Mouse (Mus musculus) heart, embryonic 14.5 days (tissue): Measurements from ENCODE around the gene C3. TPM values are rescaled to one million over a fixed set of nuclear protein-coding genes. Genes with fewer than 3 reads are reported as not detected.
A peak's percentile ranks its signal among the peaks of the same experiment; 100 is the strongest.

Experiments
- ATAC-seq: fragments of 200-750 bp; cut with Nextera tagmentation; 2 replicates; pipeline ENCODE4 v1.8.0; 2017; ENCODE audit warnings: low read depth, moderate TSS enrichment; ENCODE audit not compliant: insufficient number of reproducible peaks, insufficient read depth, low FRiP score
- H3K27ac ChIP-seq, 2 experiments: fragments of 200-500 bp in 1 of 2; fragments of 300-500 bp in 1 of 2; sonication (generic) in 1 of 2; replicated peaks in 1 of 2; 2 replicates each; pipeline ENCODE4 v1.5.1; 2012 to 2014; ENCODE audit warnings: low read depth in 2 of 2, low read length in 2 of 2, control low read depth in 1 of 2, mild to moderate bottlenecking in 1 of 2, mixed read lengths in 1 of 2; ENCODE audit not compliant: control insufficient read depth in 1 of 2, insufficient read depth in 1 of 2
- H3K27me3 ChIP-seq: fragments of 300-500 bp; sonication (generic); 2 replicates; pipeline ENCODE4 v1.6.1; 2014; ENCODE audit warnings: mild to moderate bottlenecking, low read length, control low read depth; ENCODE audit not compliant: control insufficient read depth, insufficient read depth
- H3K36me3 ChIP-seq: fragments of 300-500 bp; sonication (generic); 2 replicates; pipeline ENCODE4 v1.6.1; 2014; ENCODE audit warnings: mild to moderate bottlenecking, control low read depth, low read length, mixed read lengths; ENCODE audit not compliant: control insufficient read depth, insufficient read depth
- H3K4me1 ChIP-seq, 2 experiments: fragments of 200-500 bp in 1 of 2; fragments of 300-500 bp in 1 of 2; sonication (generic) in 1 of 2; 2 replicates each; pipeline ENCODE4 v1.6.1; 2012 to 2014; ENCODE audit warnings: low read length in 2 of 2, control low read depth in 1 of 2, mixed read lengths in 1 of 2; ENCODE audit not compliant: control insufficient read depth in 2 of 2, insufficient read depth in 2 of 2
- H3K4me2 ChIP-seq: fragments of 300-500 bp; sonication (generic); 2 replicates; pipeline ENCODE4 v1.6.1; 2014; ENCODE audit warnings: mild to moderate bottlenecking, low read length
- H3K4me3 ChIP-seq, 2 experiments: fragments of 200-500 bp in 1 of 2; fragments of 300-500 bp in 1 of 2; sonication (generic) in 1 of 2; 2 replicates each; pipeline ENCODE4 v1.5.1; 2012 to 2014; ENCODE audit warnings: low read length in 2 of 2, mild to moderate bottlenecking in 2 of 2, control low read depth in 1 of 2, low read depth in 1 of 2, moderate library complexity in 1 of 2; ENCODE audit not compliant: control insufficient read depth in 1 of 2, insufficient read depth in 1 of 2
- H3K9ac ChIP-seq: fragments of 300-500 bp; sonication (generic); 2 replicates; pipeline ENCODE4 v1.6.1; 2014; ENCODE audit warnings: mild to moderate bottlenecking, low read length
- H3K9me3 ChIP-seq: fragments of 300-500 bp; sonication (generic); 2 replicates; pipeline ENCODE4 v1.6.1; 2016; ENCODE audit warnings: low read length, control low read depth; ENCODE audit not compliant: control insufficient read depth
- WGBS: fragments of 180-500 bp; shearing (Covaris S2); extraction: QIAGEN DNeasy Blood & Tissue Kit; methylation state at CpG from one replicate; pipeline ENCODE4 v1.1.7; 2014; 5-methylcytosine and 5-hydroxymethylcytosine counted together
- polyA plus RNA-seq: library from polyadenylated mRNA; unstranded; fragments of >200 nt; fragmentation: Nextera tagmentation; extraction: Ambion mirVana; gene quantifications from 2 replicates; pipeline ENCODE4 v1.2.1, GENCODE M21; 2014

Gene C3
- polyA plus RNA-seq: 0.74 and 1.00 TPM in 2 replicates

DNA sequence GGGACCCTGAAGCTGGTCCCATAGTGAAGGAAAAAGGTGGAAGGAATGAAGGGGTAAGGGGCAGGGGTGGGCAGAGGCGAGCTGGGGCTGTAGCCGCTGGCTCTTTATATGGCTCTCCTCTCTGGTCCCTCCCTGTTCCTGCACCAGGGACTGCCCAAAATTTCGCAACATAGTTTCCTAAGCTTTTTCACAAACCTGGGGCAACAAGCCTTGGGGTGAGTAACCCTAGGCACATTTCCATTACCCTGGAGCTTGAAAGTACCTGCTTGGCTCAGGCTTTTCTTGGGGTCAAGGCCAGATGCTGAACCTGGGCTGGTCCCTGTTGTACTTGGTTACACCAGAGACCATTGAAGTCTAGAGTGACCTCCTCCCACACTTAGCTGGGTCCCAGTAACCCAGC lies at the start of gene C3:
C3 (minus strand) TSS at position 123 of the 400 bp plus-strand sequence.
- H3K36me3 ChIP-seq: no peaks in the 10 kb centered on the region
- no peak within 1 kb of the TSS for H3K4me3 ChIP-seq
- H3K4me2 ChIP-seq: no peak within 1 kb of the TSS
- peaks cover 22% of the 10 kb centered on the region for H3K27me3 ChIP-seq
- no peak for ATAC-seq
- no peak within 1 kb of the TSS for H3K9ac ChIP-seq
- WGBS: 82% methylated on average over 3 of the region's 3 CpGs
- H3K27ac ChIP-seq: no peak within 1 kb of the TSS
- H3K4me1 ChIP-seq: no peaks in the 10 kb centered on the region; a peak in 1 of 4 replicates
- H3K9me3 ChIP-seq: no peaks in the 10 kb centered on the region

- H3K4me2 ChIP-seq: peak overlapping the region; percentile 87
- peak overlapping the region in 1 of 2 experiments; percentile 10; a peak in 2 of 4 replicates for H3K27ac ChIP-seq
- H3K4me1 ChIP-seq: peaks cover 13 to 16% of the 10 kb centered on the region in 2 experiments
- no peak; the same call in 1 of the 2 replicates for ATAC-seq
- peak overlapping the region; percentile 42 to 69 for H3K4me3 ChIP-seq
- peak overlapping the region; percentile 56 for H3K9ac ChIP-seq
- WGBS: under 1% methylated on average over 20 of the region's 20 CpGs
- peaks cover 10% of the 10 kb centered on the region; the same call in 1 of the 2 replicates for H3K27me3 ChIP-seq
- no peaks in the 10 kb centered on the region for H3K9me3 ChIP-seq
- no peaks in the 10 kb centered on the region for H3K36me3 ChIP-seq
Measured at GRCm38 (mm10) chr17:57276634-57277121, 48.7 kb upstream of the C3 start.

GRCm38 (mm10) chr17:57275997-57276351 lies 48.0 kb upstream of the C3 start:
- H3K9ac ChIP-seq: peak overlapping the region; percentile 56
- H3K27ac ChIP-seq: no peak overlapping the region

GRCm38 (mm10) chr17:57275111-57275996 lies 47.4 kb upstream of the C3 start:
- Histone ChIP-seq H3K4me2 (peak overlapping the region; percentile 87), H3K27me3 (peaks cover 10% of the 10 kb centered on the region; the same call in 1 of the 2 replicates), H3K27ac (no peak overlapping the region; a peak in 1 of 4 replicates), H3K4me1 (peaks cover 13 to 16% of the 10 kb centered on the region in 2 experiments), H3K36me3 (no peaks in the 10 kb centered on the region), H3K9me3 (no peaks in the 10 kb centered on the region), H3K4me3 (peak overlapping the region; percentile 42 to 69), H3K9ac (peak overlapping the region; percentile 66)
- under 1% methylated on average over 52 of the region's 53 CpGs for whole genome bisulfite sequencing
- ATAC-seq: peak; percentile 64

More at GRCm38 (mm10) chr17:57275997-57276351, 48.0 kb upstream of the C3 start:
- H3K36me3 ChIP-seq: no peaks in the 10 kb centered on the region
- peak overlapping the region; percentile 87 for H3K4me2 ChIP-seq
- no peaks in the 10 kb centered on the region for H3K9me3 ChIP-seq
- ATAC-seq: no peak
- H3K4me1 ChIP-seq: peaks cover 13 to 16% of the 10 kb centered on the region in 2 experiments
- H3K4me3 ChIP-seq: peak overlapping the region; percentile 42 to 69
- peaks cover 10% of the 10 kb centered on the region; the same call in 1 of the 2 replicates for H3K27me3 ChIP-seq
- 2% methylated on average over 13 of the region's 13 CpGs for WGBS

- ATAC-seq: no peak
- no peaks in the 10 kb centered on the region for H3K36me3 ChIP-seq
- H3K27ac ChIP-seq: no peak overlapping the region; a peak in 1 of 4 replicates
- WGBS: 3% methylated on average over 15 of the region's 15 CpGs
- H3K4me1 ChIP-seq: peaks cover 13 to 16% of the 10 kb centered on the region in 2 experiments
- peak overlapping the region; percentile 42 to 69 for H3K4me3 ChIP-seq
- H3K4me2 ChIP-seq: peak overlapping the region; percentile 87
- peak overlapping the region; percentile 66 for H3K9ac ChIP-seq
- no peaks in the 10 kb centered on the region for H3K9me3 ChIP-seq
- peaks cover 5% of the 10 kb centered on the region; the same call in 1 of the 2 replicates for H3K27me3 ChIP-seq
Measured at GRCm38 (mm10) chr17:57274686-57275085, 46.8 kb upstream of the C3 start.

GRCm38 (mm10) chr17:57273846-57274245 lies 45.9 kb upstream of the C3 start:
- Histone ChIP-seq H3K4me2 (no peak overlapping the region), H3K27me3 (peaks cover 4% of the 10 kb centered on the region; the same call in 1 of the 2 replicates), H3K27ac (no peak overlapping the region), H3K36me3 (no peaks in the 10 kb centered on the region), H3K9ac (no peak overlapping the region), H3K4me3 (no peak overlapping the region), H3K4me1 (peaks cover 13 to 16% of the 10 kb centered on the region in 2 experiments), H3K9me3 (no peaks in the 10 kb centered on the region)
- whole genome bisulfite sequencing: 22% methylated on average over 6 of the region's 7 CpGs
- ATAC-seq: no peak

DNA sequence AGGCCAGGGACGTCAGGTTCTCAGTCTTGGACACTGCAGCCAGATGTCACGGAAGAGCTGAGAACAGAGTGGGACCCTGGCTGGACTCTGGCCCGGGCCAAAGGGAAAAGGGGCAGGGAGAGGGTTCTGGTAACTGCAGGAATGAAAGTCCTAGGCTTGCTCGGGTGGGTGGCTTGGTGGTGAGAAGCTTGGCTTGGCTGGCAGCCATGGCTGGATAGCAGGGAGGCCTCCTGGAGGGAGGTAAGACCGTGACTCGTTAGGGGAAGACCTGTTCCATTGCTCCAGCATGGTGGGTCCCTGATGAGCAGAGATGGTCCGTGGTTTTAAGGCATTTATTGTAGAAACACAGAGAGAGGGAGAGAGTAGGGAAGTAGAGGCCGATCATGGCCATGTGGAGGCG lies 43.4 kb upstream of the C3 start:
- ATAC-seq: no peak
- WGBS: 56% methylated on average over 9 of the region's 9 CpGs

More for the DNA sequence above, 43.4 kb upstream of the C3 start:
- H3K9me3 ChIP-seq: no peaks in the 10 kb centered on the region
- no peak overlapping the region for H3K9ac ChIP-seq
- H3K27ac ChIP-seq: no peak overlapping the region
- H3K4me3 ChIP-seq: no peak overlapping the region
- H3K36me3 ChIP-seq: no peaks in the 10 kb centered on the region
- H3K27me3 ChIP-seq: peaks cover 4% of the 10 kb centered on the region; the same call in 1 of the 2 replicates
- no peak overlapping the region for H3K4me2 ChIP-seq
- H3K4me1 ChIP-seq: peaks cover 10 to 14% of the 10 kb centered on the region in 2 experiments
